Comparison of ENCODE assay signal across 8 mouse cellular contexts in genomic region chr7:113368746-113369619, GRCm38 (mm10). TPM values are rescaled to one million over a fixed set of nuclear protein-coding genes. Genes with fewer than 3 reads are reported as not detected.
DNase-seq lines count a peak whose midpoint lies in the region; ATAC-seq and TF ChIP-seq lines count a peak whose summit lies in the region.

Gene Btbd10, minus strand, starts transcription at chr7:113369392.

- no peaks in the 10 kb centered on the region for H3K9me3 ChIP-seq in ES-Bruce4 (replicated peaks; ENCODE audit: control insufficient read depth, insufficient read depth, low read length, poor library complexity, severe bottlenecking)
- no peaks in the 10 kb centered on the region for H3K9me3 ChIP-seq in forebrain, embryonic 13.5 days (replicated peaks)
- no peaks in the 10 kb centered on the region for H3K9me3 ChIP-seq in liver, postnatal 0 days (ENCODE audit: low read length)
- no peaks in the 10 kb centered on the region for H3K9me3 ChIP-seq in neural tube, embryonic 14.5 days (ENCODE audit: control insufficient read depth, low read length)

- TF ChIP-seq CTCF in ES-Bruce4 (IDR thresholded peaks at IDR 0.05; ENCODE audit: low read depth, low read length): no peak
- peak; percentile 9; the same call in 1 of the 2 replicates for TF ChIP-seq CTCF in liver, postnatal 0 days (IDR thresholded peaks at IDR 0.05; ENCODE audit: low read depth)

- H3K4me2 ChIP-seq in forebrain, embryonic 13.5 days: peak within 1 kb of the TSS; percentile 74
- H3K4me2 ChIP-seq in liver, postnatal 0 days (ENCODE audit: low read depth, low read length): peak within 1 kb of the TSS; percentile 97
- H3K4me2 ChIP-seq in neural tube, embryonic 14.5 days (ENCODE audit: low read depth, low read length): peak within 1 kb of the TSS; percentile 78

- no peaks in the 10 kb centered on the region for H3K36me3 ChIP-seq in ES-Bruce4 (ENCODE audit: control insufficient read depth, insufficient read depth, low read length, poor library complexity, severe bottlenecking)
- peaks cover 4% of the 10 kb centered on the region; the same call in 1 of the 2 replicates for H3K36me3 ChIP-seq in forebrain, embryonic 13.5 days (ENCODE audit: poor library complexity, severe bottlenecking)
- H3K36me3 ChIP-seq in liver, postnatal 0 days (replicated peaks; ENCODE audit: insufficient read depth, low read length): no peaks in the 10 kb centered on the region
- no peaks in the 10 kb centered on the region for H3K36me3 ChIP-seq in neural tube, embryonic 14.5 days (ENCODE audit: control insufficient read depth, insufficient read depth, low read length)

- 0 out of 2 replicates have a peak, but pooled peaks have one; percentile 34 for TF ChIP-seq EP300 in ES-Bruce4 (IDR thresholded peaks at IDR 0.05; ENCODE audit: insufficient read depth, low read depth, low read length)
- TF ChIP-seq EP300 in liver, postnatal 0 days (IDR thresholded peaks at IDR 0.05; ENCODE audit: low read depth): peak; percentile 86

- peak within 1 kb of the TSS; percentile 46; the same call in 1 of the 2 replicates for H3K27ac ChIP-seq in ES-Bruce4 (ENCODE audit: insufficient read depth, low read length)
- peak within 1 kb of the TSS; percentile 92 for H3K27ac ChIP-seq in forebrain, embryonic 13.5 days
- peak within 1 kb of the TSS; percentile 86 for H3K27ac ChIP-seq in liver, postnatal 0 days (ENCODE audit: low read depth)
- H3K27ac ChIP-seq in neural tube, embryonic 14.5 days (ENCODE audit: low read depth, low read length): peak within 1 kb of the TSS; percentile 87

- under 1% methylated on average over 64 of the region's 64 CpGs for WGBS in forebrain, embryonic 13.5 days
- WGBS in large intestine, adult 2 months: under 1% methylated on average over 64 of the region's 64 CpGs
- 0% methylated on average over 64 of the region's 64 CpGs for WGBS in liver, postnatal 0 days (ENCODE audit: insufficient replicate concordance)
- under 1% methylated on average over 55 of the region's 64 CpGs for WGBS in neural tube, embryonic 14.5 days

- peak; percentile 99 for DNase-seq in heart, postnatal 10 days
- DNase-seq in large intestine, adult 2 months (ENCODE audit: low read depth, low spot score): peak; percentile 97
- peak; percentile 99 for DNase-seq in liver, postnatal 0 days
- DNase-seq in testis, postnatal 10 days (ENCODE audit: low spot score): peak; percentile 99

- peak; percentile 98 for ATAC-seq in cerebellum, adult (ENCODE audit: insufficient number of reproducible peaks, low FRiP score, low TSS enrichment)
- ATAC-seq in forebrain, embryonic 13.5 days: peak; percentile 99
- peak; percentile 98 for ATAC-seq in liver, postnatal 0 days
- peak; percentile 99 for ATAC-seq in neural tube, embryonic 14.5 days (ENCODE audit: low read depth)

- H3K4me1 ChIP-seq in ES-Bruce4 (ENCODE audit: control insufficient read depth, insufficient read depth, low read length): no peaks in the 10 kb centered on the region
- peaks cover 24% of the 10 kb centered on the region for H3K4me1 ChIP-seq in forebrain, embryonic 13.5 days
- peaks cover 3% of the 10 kb centered on the region; the same call in 1 of the 2 replicates for H3K4me1 ChIP-seq in liver, postnatal 0 days (ENCODE audit: insufficient read depth)
- H3K4me1 ChIP-seq in neural tube, embryonic 14.5 days (ENCODE audit: control insufficient read depth, insufficient read depth, low read length): peaks cover 12% of the 10 kb centered on the region

- peak within 1 kb of the TSS; percentile 79 for H3K9ac ChIP-seq in ES-Bruce4 (ENCODE audit: low read depth, poor library complexity, severe bottlenecking)
- H3K9ac ChIP-seq in forebrain, embryonic 13.5 days: peak within 1 kb of the TSS; percentile 91
- H3K9ac ChIP-seq in liver, postnatal 0 days (replicated peaks): peak within 1 kb of the TSS; percentile 85
- H3K9ac ChIP-seq in neural tube, embryonic 14.5 days (replicated peaks; ENCODE audit: low read depth, low read length): peak within 1 kb of the TSS; percentile 94

- intact Hi-C loops in heart, postnatal 10 days (cut with DNase I): no loop called here

- no peaks in the 10 kb centered on the region for H3K27me3 ChIP-seq in ES-Bruce4 (ENCODE audit: control insufficient read depth, insufficient read depth, low read length, poor library complexity, severe bottlenecking)
- H3K27me3 ChIP-seq in forebrain, embryonic 13.5 days: peaks cover 2% of the 10 kb centered on the region; the same call in 1 of the 2 replicates
- H3K27me3 ChIP-seq in liver, postnatal 0 days (ENCODE audit: insufficient read depth, low read length): no peaks in the 10 kb centered on the region
- H3K27me3 ChIP-seq in neural tube, embryonic 14.5 days (ENCODE audit: control insufficient read depth, insufficient read depth, low read length): no peaks in the 10 kb centered on the region

- peak; percentile 98 for TF ChIP-seq POLR2A in ES-Bruce4 (IDR thresholded peaks at IDR 0.05; ENCODE audit: insufficient read depth, low read length)

- H3K4me3 ChIP-seq in ES-Bruce4 (ENCODE audit: low read depth, low read length): peak within 1 kb of the TSS; percentile 86
- H3K4me3 ChIP-seq in forebrain, embryonic 13.5 days: peak within 1 kb of the TSS; percentile 81
- H3K4me3 ChIP-seq in liver, postnatal 0 days (ENCODE audit: low read depth, low read length): peak within 1 kb of the TSS; percentile 69
- peak within 1 kb of the TSS; percentile 89 for H3K4me3 ChIP-seq in neural tube, embryonic 14.5 days (ENCODE audit: low read depth, low read length)

RNA-seq across cellular contexts. Expression of gene Btbd10, which starts in this region (rescaled TPM):
- 28.8 and 31.4 TPM in 2 replicates for polyA plus RNA-seq in ES-Bruce4 (2011; ENCODE audit: insufficient read depth, insufficient read length, low read depth, missing spikeins)
- 49.6 and 51.9 TPM in 2 replicates for polyA plus RNA-seq in forebrain, embryonic 13.5 days (2015; fragmentation: Nextera tagmentation; extraction: Ambion mirVana)
- 10 to 100 TPM; 15.3 to 15.7 TPM for total RNA-seq in heart, postnatal 10 days (2021)
- polyA plus RNA-seq in large intestine, adult 2 months (2012; rRNA removed): 5.7 and 6.1 TPM in 2 replicates
- 4.6 and 5.2 TPM in 2 replicates for polyA plus RNA-seq in liver, postnatal 0 days (2015; fragmentation: Nextera tagmentation; extraction: Ambion mirVana)
- polyA plus RNA-seq in neural tube, embryonic 14.5 days (2014; fragmentation: Nextera tagmentation; extraction: Ambion mirVana): 81.0 and 88.3 TPM in 2 replicates

Comparison
In these comparisons a context has a peak if more than half of its experiments do, and no peak if none do; other contexts are left out.
1. Peak in every context shown above with its lines: DNase-seq, ATAC-seq, H3K4me3 ChIP-seq and H3K27ac ChIP-seq.